Mouse (Mus musculus): ENCODE results near the gene Mia. TPM values are rescaled to one million over a fixed set of nuclear protein-coding genes. Genes with fewer than 3 reads are reported as not detected.

Gene Mia
- polyA plus RNA-seq, 2 experiments: 0.52 to 0.67 TPM

DNA sequence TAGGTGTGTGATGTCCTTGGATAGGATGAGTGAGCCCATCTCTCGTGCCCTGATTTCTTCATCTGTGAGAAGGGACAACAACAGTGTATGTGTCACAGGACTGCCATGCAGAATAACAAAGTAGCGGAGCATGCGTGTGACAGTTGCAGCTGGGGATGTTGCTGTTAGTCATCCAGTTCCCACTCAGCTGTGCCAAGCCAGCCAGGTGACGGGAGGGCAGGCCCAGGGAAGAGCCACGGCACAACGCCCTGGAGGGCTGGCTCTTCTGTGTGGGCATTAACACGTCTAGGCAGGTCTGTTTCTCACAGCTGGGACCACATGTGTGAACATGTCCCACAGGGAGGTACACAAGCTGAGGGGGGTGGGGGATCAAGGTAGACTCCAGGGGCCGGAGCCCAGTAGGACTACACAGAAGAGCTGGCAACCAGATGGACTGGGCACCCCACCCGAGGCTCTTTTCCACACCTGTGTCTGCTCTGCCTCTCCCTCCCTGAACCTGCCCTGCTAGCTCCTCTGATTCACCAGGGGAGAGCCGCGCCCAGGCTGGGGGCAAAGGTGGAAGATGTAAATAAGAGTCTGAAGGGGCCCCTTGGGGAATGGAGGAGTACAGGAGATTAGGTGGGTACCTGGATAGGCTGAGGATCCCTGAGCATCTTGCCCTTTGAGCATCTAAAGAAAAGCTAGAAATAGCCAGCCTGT, 44.1 kb upstream of the Mia start:
- Histone ChIP-seq H3K9me3 (ENCODE audit: control insufficient read depth, low read length) (no peaks in the 10 kb centered on the region), H3K4me2 (ENCODE audit: low read depth) (peak overlapping the region; percentile 14; the same call in 1 of the 2 replicates), H3K4me3 (ENCODE audit: insufficient read depth in 1 of 2, low read depth in 2 of 2, low read length in 2 of 2) (no peak overlapping the region), H3K9ac (replicated peaks) (peak overlapping the region; percentile 18; the same call in 1 of the 2 replicates), H3K27me3 (ENCODE audit: control insufficient read depth, insufficient read depth, low read length) (no peaks in the 10 kb centered on the region), H3K4me1 (replicated peaks; ENCODE audit: control insufficient read depth in 2 of 2, insufficient read depth in 2 of 2, low read length in 1 of 2) (peaks cover 34 to 54% of the 10 kb centered on the region in 2 experiments), H3K36me3 (replicated peaks; ENCODE audit: control insufficient read depth, insufficient read depth, low read depth) (no peaks in the 10 kb centered on the region), H3K27ac (no peak overlapping the region)
- DNase-seq (ENCODE audit: low read depth in 3 of 3, low spot score in 3 of 3) (no peak), ATAC-seq (ENCODE audit: insufficient read depth) (no peak)
- TF ChIP-seq CTCF (IDR thresholded peaks at IDR 0.05; ENCODE audit: low read depth): no peak
- TF ChIP-seq EP300 (IDR thresholded peaks at IDR 0.05; ENCODE audit: low read depth): no peak
- WGBS (ENCODE audit: insufficient replicate concordance): 77% methylated on average over 11 of the region's 11 CpGs

DNA sequence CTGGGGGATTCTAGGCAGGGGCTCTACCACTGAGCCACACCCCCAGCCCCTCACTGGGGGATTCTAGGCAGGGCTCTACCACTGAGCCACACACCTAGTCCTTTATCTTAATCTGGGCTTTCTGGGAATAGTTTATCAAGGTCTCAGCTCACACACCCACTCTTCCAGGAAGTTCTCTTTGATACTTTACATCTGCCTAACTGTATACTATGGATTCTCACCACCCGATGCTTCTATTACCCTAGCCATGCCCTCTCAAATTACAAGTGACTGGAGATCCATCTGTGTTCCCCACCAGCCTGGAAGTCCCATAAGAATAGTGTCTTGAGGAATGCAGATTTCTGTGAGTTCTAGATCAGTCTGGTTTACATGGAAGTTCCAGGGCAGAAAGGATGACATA, 41.6 kb upstream of the Mia start:
- peak overlapping the region; percentile 20; the same call in 1 of the 2 replicates for H3K4me2 ChIP-seq (ENCODE audit: low read depth)
- H3K4me1 ChIP-seq (replicated peaks; ENCODE audit: control insufficient read depth in 2 of 2, insufficient read depth in 2 of 2, low read length in 1 of 2): peaks cover 26 to 49% of the 10 kb centered on the region in 2 experiments

GRCm38 (mm10) chr7:27221939-27222338, 41.0 kb upstream of the Mia start:
- no peaks in the 10 kb centered on the region for H3K9me3 ChIP-seq (ENCODE audit: control insufficient read depth, low read length)
- peaks cover 20 to 43% of the 10 kb centered on the region in 2 experiments for H3K4me1 ChIP-seq (replicated peaks; ENCODE audit: control insufficient read depth in 2 of 2, insufficient read depth in 2 of 2, low read length in 1 of 2)
- H3K36me3 ChIP-seq (replicated peaks; ENCODE audit: control insufficient read depth, insufficient read depth, low read depth): no peaks in the 10 kb centered on the region; the same call in 1 of the 2 replicates
- DNase-seq (ENCODE audit: low read depth in 3 of 3, low spot score in 3 of 3): no peak
- TF ChIP-seq EP300 (IDR thresholded peaks at IDR 0.05; ENCODE audit: low read depth): no peak
- no peak for TF ChIP-seq CTCF (IDR thresholded peaks at IDR 0.05; ENCODE audit: low read depth)
- H3K4me2 ChIP-seq (ENCODE audit: low read depth): no peak overlapping the region
- H3K27me3 ChIP-seq (ENCODE audit: control insufficient read depth, insufficient read depth, low read length): no peaks in the 10 kb centered on the region
- ATAC-seq (ENCODE audit: insufficient read depth): no peak
- 76% methylated on average over 6 of the region's 6 CpGs for WGBS (ENCODE audit: insufficient replicate concordance)
- H3K9ac ChIP-seq (replicated peaks): no peak overlapping the region
- no peak overlapping the region for H3K4me3 ChIP-seq (ENCODE audit: insufficient read depth in 1 of 2, low read depth in 2 of 2, low read length in 2 of 2)
- no peak overlapping the region for H3K27ac ChIP-seq

More for the DNA sequence above, 41.6 kb upstream of the Mia start:
- WGBS (ENCODE audit: insufficient replicate concordance): 20% methylated on average over 1 of the region's 1 CpGs
- Histone ChIP-seq H3K9me3 (ENCODE audit: control insufficient read depth, low read length) (no peaks in the 10 kb centered on the region), H3K4me3 (ENCODE audit: insufficient read depth in 1 of 2, low read depth in 2 of 2, low read length in 2 of 2) (no peak overlapping the region), H3K36me3 (replicated peaks; ENCODE audit: control insufficient read depth, insufficient read depth, low read depth) (no peaks in the 10 kb centered on the region; the same call in 1 of the 2 replicates), H3K27ac (no peak overlapping the region), H3K27me3 (ENCODE audit: control insufficient read depth, insufficient read depth, low read length) (no peaks in the 10 kb centered on the region), H3K9ac (replicated peaks) (0 out of 2 replicates have a peak overlapping the region, but pooled peaks have one; percentile 2)
- peak; percentile 74 for ATAC-seq (ENCODE audit: insufficient read depth)
- TF ChIP-seq CTCF (IDR thresholded peaks at IDR 0.05; ENCODE audit: low read depth): no peak
- TF ChIP-seq EP300 (IDR thresholded peaks at IDR 0.05; ENCODE audit: low read depth): no peak
- peak in 1 of 3 experiments; percentile 50 for DNase-seq (ENCODE audit: low read depth in 3 of 3, low spot score in 3 of 3)

GRCm38 (mm10) chr7:27219937-27220336, 39.0 kb upstream of the Mia start:
- Histone ChIP-seq H3K27me3 (ENCODE audit: control insufficient read depth, insufficient read depth, low read length) (no peaks in the 10 kb centered on the region), H3K36me3 (replicated peaks; ENCODE audit: control insufficient read depth, insufficient read depth, low read depth) (peaks cover 2% of the 10 kb centered on the region), H3K4me1 (replicated peaks; ENCODE audit: control insufficient read depth in 2 of 2, insufficient read depth in 2 of 2, low read length in 1 of 2) (peaks cover 13 to 30% of the 10 kb centered on the region in 2 experiments), H3K9me3 (ENCODE audit: control insufficient read depth, low read length) (no peaks in the 10 kb centered on the region), H3K27ac (no peak overlapping the region), H3K4me2 (ENCODE audit: low read depth) (no peak overlapping the region), H3K4me3 (ENCODE audit: insufficient read depth in 1 of 2, low read depth in 2 of 2, low read length in 2 of 2) (no peak overlapping the region), H3K9ac (replicated peaks) (no peak overlapping the region)
- TF ChIP-seq CTCF (IDR thresholded peaks at IDR 0.05; ENCODE audit: low read depth) (no peak), EP300 (IDR thresholded peaks at IDR 0.05; ENCODE audit: low read depth) (no peak)
- DNase-seq (ENCODE audit: low read depth in 3 of 3, low spot score in 3 of 3) (no peak), ATAC-seq (ENCODE audit: insufficient read depth) (peak; percentile 31; the same call in 1 of the 2 replicates)
- 72% methylated on average over 11 of the region's 11 CpGs for WGBS (ENCODE audit: insufficient replicate concordance)

GRCm38 (mm10) chr7:27218586-27218985, 37.6 kb upstream of the Mia start:
- DNase-seq (ENCODE audit: low read depth in 3 of 3, low spot score in 3 of 3): no peak
- 73% methylated on average over 7 of the region's 7 CpGs for WGBS (ENCODE audit: insufficient replicate concordance)

More at GRCm38 (mm10) chr7:27218586-27218985, 37.6 kb upstream of the Mia start:
- H3K4me3 ChIP-seq (ENCODE audit: insufficient read depth in 1 of 2, low read depth in 2 of 2, low read length in 2 of 2): no peak overlapping the region
- H3K4me1 ChIP-seq (replicated peaks; ENCODE audit: control insufficient read depth in 2 of 2, insufficient read depth in 2 of 2, low read length in 1 of 2): peaks cover 10 to 21% of the 10 kb centered on the region in 2 experiments
- no peaks in the 10 kb centered on the region for H3K27me3 ChIP-seq (ENCODE audit: control insufficient read depth, insufficient read depth, low read length)
- no peak overlapping the region for H3K9ac ChIP-seq (replicated peaks)
- ATAC-seq (ENCODE audit: insufficient read depth): no peak
- H3K36me3 ChIP-seq (replicated peaks; ENCODE audit: control insufficient read depth, insufficient read depth, low read depth): peaks cover 2% of the 10 kb centered on the region
- no peaks in the 10 kb centered on the region for H3K9me3 ChIP-seq (ENCODE audit: control insufficient read depth, low read length)
- no peak overlapping the region for H3K27ac ChIP-seq
- H3K4me2 ChIP-seq (ENCODE audit: low read depth): no peak overlapping the region
- TF ChIP-seq CTCF (IDR thresholded peaks at IDR 0.05; ENCODE audit: low read depth) (no peak), EP300 (IDR thresholded peaks at IDR 0.05; ENCODE audit: low read depth) (no peak)
